Mouse (Mus musculus) liver, adult 2 months (tissue): ENCODE measurements around the gene Gp1ba.

Experiments used
- CTCF ChIP-seq: fragments of 200-500 bp; IDR thresholded peaks from 2 replicates; pipeline ENCODE4 v1.5.1; 2011; ENCODE audit warnings: low read depth, low read length, control low read depth
- POLR2A ChIP-seq: fragments of 200-500 bp; IDR thresholded peaks from 2 replicates; pipeline ENCODE4 v1.6.1; 2011; ENCODE audit warnings: low read length, control low read depth; ENCODE audit not compliant: insufficient read depth; ENCODE audit errors: extremely low read depth

DNA sequence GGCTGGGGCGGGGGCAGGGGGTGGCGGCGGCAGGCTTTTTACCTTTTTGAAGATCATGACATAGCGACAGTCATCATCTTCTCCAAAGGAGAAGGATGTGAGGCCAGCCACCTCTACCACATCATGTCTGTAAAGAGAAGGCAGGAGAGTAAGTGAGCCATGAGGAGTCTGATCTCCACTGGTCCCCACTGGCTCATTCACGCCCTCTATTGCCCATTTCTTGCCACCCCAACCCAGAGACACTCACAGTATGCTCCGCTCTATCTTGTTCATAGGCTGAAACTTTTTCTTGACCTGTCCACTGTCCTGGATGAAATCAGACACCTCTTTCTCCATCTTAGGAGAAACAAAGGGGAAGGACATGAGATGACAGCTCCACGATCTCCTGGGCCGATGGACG is 25.8 kb downstream of the Gp1ba start:
- TF ChIP-seq CTCF (0 out of 2 replicates have a peak, but pooled peaks have one; percentile 12), POLR2A (no peak)
